Mouse (Mus musculus) forelimb bud, embryonic 11.5 days (tissue): ENCODE measurements around the gene Stmnd1.
"Not testable (repeated sequence)": the region's sequence is repeated elsewhere in the genome, so short reads cannot be mapped to it uniquely, and the experiment has no call there.

ENCODE experiments used
- DNase-seq: peaks from one replicate; pipeline ENCODE4 v3.0.0-alpha.2; 2012; ENCODE audit warnings: low read depth, low spot score

Stmnd1 gene

DNA sequence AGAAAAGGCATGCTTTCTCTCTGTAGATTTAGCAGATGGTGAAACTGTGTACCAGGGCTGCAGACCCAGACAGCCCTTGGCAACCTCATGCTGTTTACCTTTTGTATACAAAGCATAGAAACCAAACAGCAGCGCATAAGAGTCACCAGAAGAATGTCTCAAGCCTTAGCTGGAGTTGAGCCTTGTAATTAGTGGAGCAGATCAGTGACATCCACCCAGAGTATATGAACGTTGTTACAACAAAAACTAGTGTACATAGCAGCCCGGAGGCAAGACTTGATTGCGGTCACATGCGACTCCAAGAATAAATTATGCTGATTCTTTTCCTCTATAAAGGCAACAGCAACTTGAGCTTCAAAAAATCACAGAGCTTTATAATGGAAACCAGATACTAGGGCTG lies 14.9 kb downstream of the Stmnd1 start:
- DNase-seq: no peak

DNA sequence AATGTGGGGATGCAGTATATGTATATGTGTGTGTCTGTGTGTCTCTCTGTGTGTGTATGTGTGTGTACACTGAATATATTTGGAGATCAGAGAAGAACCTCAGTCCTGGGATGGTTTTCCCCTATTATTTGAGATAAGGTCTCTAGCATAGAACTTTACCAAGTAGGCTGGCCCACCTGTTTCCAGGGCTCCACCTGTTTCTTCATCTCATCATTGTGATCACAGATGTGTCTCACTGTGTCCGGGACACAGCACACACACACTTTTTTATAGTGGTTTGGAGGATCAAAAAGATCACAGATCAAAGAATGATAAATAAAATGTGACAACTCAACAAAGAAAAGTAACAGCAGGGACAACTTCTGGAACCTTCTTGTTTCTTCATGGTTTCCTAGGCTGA lies 17.0 kb downstream of the Stmnd1 start:
- no peak for DNase-seq

DNA sequence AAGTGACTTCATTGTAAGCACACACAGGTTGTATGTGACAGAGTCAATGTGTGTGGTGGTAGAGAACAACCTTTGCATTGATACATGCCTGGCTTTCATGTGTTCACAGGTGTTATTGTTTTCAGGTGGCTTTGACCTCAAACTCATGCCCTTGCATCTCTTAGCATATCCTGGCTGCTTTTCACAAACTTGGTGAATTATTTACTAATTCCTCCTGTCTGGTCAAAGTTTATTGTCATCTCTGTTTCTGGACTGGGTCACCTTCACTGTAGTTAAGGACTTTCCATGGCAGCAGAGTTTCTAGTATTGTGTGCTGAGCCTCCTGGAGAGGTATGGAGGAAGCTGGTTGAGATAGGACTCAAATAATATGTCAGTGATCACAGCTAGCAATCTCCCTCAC lies 20.8 kb downstream of the Stmnd1 start:
- no peak for DNase-seq

DNA sequence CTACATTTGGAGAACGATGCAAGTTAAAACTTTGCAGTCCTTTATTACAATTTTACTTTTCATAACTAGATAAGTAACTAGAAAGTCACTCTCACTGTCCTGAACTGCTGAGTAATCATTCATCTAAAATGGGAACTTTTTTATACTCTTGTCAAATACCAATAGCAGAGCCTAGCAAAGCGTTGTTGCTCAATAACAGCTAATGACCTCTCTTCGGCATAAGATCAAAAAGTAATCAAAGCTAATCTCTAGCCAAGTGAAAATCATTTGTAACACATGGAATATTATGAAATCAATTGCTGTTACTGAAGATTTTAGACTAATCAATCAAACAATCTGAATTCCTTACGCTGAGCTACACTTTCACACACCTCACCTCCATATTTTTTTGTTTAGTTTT lies 24.2 kb downstream of the Stmnd1 start:
- no peak for DNase-seq

DNA sequence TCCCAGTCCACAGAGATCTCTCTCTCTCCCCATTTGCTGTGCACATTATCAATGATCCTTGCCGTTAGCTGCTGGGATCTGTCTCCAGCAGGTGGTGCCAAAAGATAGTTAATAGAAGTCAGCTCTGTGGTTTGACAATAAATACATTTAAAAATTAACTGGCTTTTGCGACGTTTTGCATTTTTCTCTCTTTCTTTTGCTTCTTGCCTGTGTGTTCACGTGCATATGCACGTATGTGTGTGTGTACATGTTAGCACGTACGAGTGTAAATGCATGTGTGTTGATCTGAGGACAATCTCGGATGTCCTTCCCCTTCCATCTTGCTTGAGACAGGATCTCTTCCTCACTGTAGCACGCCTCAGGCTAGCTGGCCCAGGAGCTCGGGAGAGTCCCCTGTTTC lies 37.3 kb downstream of the Stmnd1 start:
- peak; percentile 35 for DNase-seq

DNA sequence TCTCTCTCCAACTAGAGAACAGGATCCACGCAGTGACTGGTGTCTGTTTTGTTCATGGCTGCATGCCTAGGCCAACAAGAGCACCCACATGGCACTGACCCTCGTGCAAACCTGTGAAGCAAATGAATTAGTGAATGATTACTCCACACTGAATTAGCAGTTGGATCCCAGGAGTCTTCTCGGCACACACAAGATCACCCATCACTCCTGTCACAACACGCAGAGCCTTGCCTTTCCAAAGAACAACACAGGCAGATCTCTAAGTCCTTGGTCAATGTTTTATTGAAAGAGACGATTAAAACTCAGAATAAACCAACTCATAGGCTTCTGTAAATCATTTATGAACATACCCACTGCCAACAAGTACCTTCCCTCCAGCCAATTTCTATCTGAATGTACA lies 39.7 kb downstream of the Stmnd1 start:
- no peak for DNase-seq

DNA sequence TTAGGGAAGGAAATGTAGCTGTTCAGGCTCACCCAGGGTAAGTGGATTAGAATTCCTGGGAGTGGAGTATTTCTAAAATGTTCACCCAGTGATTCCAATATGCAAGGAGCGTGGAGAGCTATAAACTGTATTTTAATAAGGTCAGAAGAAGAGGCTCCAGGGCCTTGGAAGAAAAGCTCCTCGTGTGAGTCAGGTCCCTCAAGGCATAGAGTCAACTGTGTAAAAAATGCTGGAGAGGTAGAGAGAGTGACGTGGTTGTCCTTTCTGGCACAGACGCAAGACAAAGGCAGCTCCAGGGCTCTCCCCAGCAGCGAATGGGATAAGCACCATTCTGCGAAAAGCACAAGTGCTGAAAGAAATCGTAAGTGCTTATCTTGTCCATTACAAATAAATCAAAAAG lies 41.6 kb downstream of the Stmnd1 start:
- DNase-seq: no peak

DNA sequence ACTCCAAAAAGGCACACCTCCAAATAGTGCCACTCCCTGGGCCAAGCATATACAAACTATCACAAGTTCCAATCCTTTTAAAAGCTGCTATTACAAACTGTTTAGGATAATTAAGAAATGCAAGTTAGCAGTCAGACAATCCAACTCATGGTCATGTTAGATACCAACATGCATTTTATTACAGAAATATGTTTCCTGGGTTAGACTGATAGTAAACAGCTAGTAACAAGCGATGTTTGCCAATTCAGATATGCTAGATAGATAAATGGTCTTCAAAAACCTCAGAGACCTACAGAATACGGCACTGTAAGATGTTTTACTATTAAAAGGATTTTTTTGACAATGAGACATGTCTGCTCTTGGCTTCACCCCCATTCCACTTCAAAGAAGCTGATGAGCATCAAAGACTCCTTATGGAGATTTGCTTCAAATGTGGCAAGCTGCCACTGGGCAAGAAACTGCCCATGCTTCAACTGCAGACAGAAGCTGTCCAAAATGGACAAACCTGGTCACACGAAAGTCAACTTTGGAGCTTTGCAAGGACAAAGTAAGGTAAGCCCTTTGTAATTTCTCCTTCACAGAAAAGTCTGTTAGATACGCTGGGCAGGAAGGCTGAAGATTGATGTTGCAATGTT lies 52.9 kb downstream of the Stmnd1 start:
- DNase-seq: no peak

DNA sequence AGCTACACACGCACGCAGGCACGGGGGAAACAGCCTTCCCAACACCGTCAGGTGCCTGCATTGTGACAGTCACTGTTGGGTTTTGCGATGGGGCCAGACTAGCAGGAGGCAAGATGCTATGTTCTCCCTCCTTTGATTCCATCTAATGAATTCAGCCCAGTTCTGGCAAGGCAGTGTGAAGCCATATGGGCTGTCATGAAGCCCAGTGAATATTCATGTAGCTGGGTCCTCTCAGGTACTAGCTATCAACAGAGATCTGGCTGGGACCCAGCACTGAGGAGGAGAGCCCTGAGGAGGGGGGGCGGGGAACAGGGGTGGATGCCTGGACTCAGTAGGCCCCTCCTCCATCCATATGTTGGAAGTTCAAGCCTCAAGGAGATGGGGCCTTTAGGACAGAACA lies 61.5 kb downstream of the Stmnd1 start:
- DNase-seq: no peak

DNA sequence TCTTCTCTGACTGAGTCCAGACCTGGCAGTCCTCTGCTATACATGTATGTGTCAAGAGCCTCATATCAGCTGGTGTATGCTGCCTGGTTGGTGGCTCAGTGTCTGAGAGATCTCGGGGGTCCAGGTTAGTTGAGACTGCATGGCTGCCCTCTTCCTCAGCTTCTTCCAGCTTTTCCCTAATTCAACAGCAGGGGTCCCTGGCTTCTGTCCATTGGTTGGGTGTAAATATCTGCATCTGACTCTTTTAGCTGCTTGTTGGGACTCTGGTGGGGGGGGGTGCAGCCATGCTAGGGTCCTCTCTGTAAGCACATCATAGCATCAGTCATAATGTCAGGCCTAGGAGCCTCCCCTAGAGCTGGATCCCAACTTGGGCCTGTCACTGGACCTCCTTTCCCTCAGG lies 62.8 kb downstream of the Stmnd1 start:
- DNase-seq: not testable (repeated sequence)

DNA sequence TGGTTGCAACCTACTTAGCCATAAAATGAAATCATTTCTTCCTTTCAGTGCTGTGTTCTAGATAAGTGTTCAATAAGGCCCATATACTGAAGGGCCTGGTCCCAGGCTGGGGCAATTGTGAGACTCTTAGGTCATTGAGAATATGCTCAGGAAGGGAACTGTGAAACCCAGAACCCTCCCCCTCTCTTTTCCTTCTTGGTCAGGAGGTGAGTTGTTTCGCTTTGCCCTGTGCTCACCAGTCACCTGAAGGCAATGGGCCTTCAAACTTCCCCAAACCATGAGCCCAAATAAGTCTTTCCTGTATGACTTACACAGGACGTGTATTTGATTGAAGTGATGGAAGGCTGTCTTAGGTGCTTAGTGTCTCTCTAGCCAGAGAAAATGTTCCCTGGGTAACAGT lies 64.3 kb downstream of the Stmnd1 start:
- DNase-seq: no peak

DNA sequence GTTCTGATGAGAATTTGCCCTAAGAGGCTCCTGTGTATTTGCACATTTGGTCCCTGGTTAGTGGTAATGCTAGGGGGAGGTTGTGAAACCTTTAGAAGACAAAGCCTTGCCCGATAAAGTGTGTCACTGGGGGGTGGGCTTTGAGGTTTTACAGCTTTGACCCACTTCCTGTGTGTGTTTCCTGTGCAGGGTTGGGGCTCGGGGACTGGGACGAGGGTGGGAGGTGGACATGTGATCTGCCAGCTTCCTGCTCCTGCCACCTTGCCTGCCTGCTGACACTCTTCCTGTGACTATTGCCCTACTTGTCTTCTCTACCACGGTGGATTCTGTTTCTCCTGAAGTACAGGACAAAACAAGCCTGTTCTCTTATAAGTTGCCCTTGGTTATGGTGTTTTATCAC lies 66.4 kb downstream of the Stmnd1 start:
- no peak for DNase-seq

DNA sequence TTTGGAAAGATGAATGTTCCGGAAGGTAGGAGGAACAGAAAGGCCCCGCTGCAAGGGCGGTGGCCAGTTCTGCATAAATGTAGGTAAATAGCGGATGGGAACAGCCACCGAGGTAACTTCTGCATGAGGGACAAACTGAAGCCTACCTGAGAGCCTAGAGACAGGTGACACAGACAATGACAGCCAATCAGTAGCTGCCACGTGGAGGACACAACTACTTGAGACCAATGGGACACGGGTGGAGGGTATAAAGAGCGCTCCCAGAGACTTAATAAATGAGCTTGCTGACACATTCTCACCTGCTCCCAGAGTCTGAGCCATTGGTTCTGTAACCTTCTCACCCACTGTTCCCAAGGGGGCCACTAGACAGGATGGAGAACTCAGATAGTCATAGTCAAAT lies 67.1 kb downstream of the Stmnd1 start:
- no peak for DNase-seq

DNA sequence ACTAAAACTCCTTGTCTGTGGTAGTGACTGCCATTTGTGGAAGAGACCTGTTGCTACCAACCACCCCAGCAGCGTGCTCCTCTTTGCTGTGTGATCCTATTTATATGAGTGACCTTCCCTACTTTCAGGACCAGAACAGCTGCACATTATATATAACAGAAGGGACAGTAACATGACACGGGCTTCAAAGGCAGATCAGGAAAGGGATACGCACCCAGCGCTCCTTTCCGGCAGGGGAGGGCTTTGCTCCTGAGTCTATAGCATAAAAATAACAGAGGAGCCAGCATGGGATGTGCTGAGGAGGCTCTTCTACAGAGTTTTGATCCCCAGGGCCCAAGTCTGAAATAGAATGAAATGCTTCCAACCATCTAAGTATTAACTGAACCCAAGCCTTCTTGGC lies 67.9 kb downstream of the Stmnd1 start:
- DNase-seq: no peak

DNA sequence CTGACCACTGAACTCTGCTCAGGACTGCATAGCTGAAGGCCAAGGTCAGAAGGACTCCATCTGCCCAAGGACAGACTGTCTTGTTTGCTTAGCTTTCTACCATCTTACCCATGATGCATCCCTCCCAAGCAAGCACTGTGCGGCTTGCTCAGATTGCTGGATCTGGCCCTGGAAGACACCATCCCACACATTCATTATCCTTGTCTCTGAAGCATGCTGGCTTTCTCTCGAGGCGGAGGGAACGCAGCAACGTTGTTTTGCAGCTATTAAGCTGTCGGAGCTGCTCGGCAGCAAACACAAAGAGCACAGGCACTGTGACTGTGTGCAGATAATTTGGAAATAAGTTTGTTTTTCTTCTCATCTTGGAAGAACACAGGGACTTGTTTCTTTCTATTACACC lies 69.7 kb downstream of the Stmnd1 start:
- DNase-seq: no peak

DNA sequence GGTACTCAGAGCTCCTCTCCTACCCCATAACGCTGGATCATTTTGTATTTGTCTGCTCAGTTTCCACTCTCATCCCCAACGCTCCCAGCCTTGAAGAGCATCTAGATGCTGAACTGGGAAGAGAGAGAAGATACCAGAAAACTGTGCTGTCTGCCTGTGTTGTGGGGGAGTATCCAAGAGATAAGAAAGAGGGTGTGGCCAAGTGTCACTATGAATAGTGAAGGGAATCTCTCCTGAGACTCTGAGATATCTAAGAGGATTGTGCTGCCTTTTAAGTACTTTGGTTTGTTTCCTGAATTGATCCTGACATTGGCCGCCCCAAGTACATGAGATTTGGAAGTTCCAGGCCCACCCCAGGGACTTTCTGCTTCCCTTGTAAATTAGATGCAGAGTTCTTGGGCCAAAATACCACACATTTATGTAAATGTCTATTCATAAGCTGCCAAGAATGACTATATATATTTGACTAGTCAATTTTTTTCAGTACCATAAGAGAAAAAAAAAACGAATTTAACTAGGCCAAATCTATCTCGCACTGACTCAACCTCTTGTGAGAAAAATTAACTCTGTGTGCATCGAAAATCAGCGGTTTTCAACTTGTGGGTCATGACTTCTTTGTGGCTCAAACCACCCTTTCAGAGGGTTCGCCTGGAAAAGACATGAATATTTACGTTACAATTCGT lies 73.5 kb downstream of the Stmnd1 start:
- DNase-seq: no peak

DNA sequence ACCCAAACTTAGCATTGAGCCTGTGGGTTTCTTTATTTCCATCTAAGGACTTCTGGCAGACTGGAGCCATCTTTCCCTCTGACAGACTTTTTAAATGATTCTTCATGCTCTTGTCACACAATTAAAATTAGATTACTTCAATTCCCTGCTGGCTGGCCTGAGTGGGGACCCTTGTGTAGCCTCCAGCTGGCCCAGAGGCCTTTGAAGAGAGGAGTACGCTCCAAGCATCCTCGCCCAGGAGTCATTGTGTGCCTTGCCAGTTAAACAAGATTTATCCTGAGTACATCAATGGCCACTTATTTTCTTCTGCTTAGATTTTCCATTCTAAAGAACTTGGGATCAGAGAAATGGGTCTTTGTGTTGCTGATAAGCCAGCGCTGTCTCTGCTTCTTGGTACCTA lies 76.1 kb downstream of the Stmnd1 start:
- DNase-seq: no peak
